Mouse (Mus musculus) neural tube, embryonic 11.5 days (tissue): ENCODE measurements at regions not wholly inside any gene's neighbourhood (a gene's known extent, or its start where the extent isn't known, plus 50 kb on each side); places are given as distances from the start of the nearest gene placed in this dataset.

Experiments used
- ATAC-seq: fragments of 200-750 bp; cut with Nextera tagmentation; 2 replicates; pipeline ENCODE4 v1.8.0; 2017; ENCODE audit warnings: moderate number of reproducible peaks, mild to moderate bottlenecking, moderate TSS enrichment, moderate library complexity; ENCODE audit not compliant: insufficient read depth, low FRiP score, low TSS enrichment
- DNase-seq: peaks from one replicate; pipeline ENCODE4 v3.0.0-alpha.2; 2015; ENCODE audit warnings: low spot score
- H3K27ac ChIP-seq: fragments of 300-500 bp; sonication (generic); 2 replicates; pipeline ENCODE4 v1.5.1; 2014; ENCODE audit warnings: low read depth, mild to moderate bottlenecking, low read length
- H3K27me3 ChIP-seq: fragments of 300-500 bp; sonication (generic); 2 replicates; pipeline ENCODE4 v1.6.1; 2014; ENCODE audit warnings: mild to moderate bottlenecking, low read length, mixed read lengths; ENCODE audit not compliant: control insufficient read depth, insufficient read depth
- H3K36me3 ChIP-seq: fragments of 300-500 bp; sonication (generic); 2 replicates; pipeline ENCODE4 v1.6.1; 2014; ENCODE audit warnings: mild to moderate bottlenecking, low read length, moderate library complexity, mixed read lengths; ENCODE audit not compliant: control insufficient read depth, insufficient read depth
- H3K4me1 ChIP-seq: fragments of 300-500 bp; sonication (generic); 2 replicates; pipeline ENCODE4 v1.6.1; 2014; ENCODE audit warnings: low read length, mixed read lengths; ENCODE audit not compliant: control insufficient read depth, insufficient read depth
- H3K4me2 ChIP-seq: fragments of 300-500 bp; sonication (generic); 2 replicates; pipeline ENCODE4 v1.6.1; 2014; ENCODE audit warnings: low read depth, mild to moderate bottlenecking, moderate library complexity
- H3K4me3 ChIP-seq: fragments of 300-500 bp; sonication (generic); 2 replicates; pipeline ENCODE4 v1.5.1; 2014; ENCODE audit warnings: low read depth, low read length
- H3K9ac ChIP-seq: fragments of 300-500 bp; sonication (generic); 2 replicates; pipeline ENCODE4 v1.6.1; 2014; ENCODE audit warnings: mild to moderate bottlenecking, low read length
- H3K9me3 ChIP-seq: fragments of 300-500 bp; sonication (generic); 2 replicates; pipeline ENCODE4 v1.6.1; 2016; ENCODE audit warnings: low read length; ENCODE audit not compliant: control insufficient read depth
- WGBS: fragments of 180-500 bp; shearing (Covaris S2); extraction: QIAGEN DNeasy Blood & Tissue Kit; methylation state at CpG from one replicate; pipeline ENCODE4 v1.1.7; 2014; 5-methylcytosine and 5-hydroxymethylcytosine counted together

DNA sequence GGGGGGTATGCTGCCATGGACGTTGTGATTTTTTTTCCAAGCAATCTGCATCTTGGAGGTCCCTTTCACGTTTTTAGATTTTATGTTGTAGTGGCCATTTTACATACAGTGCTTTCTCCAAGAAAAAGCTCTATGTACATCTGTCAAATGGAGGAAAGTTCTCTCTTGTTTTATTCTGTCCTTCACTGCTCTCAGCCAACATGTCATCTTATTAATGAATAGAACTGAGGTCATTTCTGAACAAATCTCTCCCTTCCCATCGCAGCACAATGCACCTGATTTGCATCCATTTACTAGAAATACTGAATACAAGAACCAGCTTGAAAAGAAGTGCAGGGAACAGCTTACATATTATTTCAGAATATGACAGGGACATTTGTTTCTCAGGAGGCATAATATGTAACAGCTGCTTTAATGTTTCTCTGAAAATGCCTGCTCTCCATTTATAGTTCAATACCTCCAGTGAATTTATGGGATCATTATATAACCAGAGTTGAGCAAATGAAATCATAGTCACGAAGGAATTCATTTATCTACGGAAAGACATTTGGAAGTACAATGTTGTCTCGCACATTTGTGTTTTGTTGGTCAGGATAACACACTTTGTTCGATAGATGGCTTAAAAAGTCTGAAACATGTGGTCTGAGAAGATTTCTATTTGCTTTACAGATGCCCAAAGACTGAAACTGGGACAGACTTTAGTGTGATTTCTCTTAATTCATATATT lies 224.3 kb downstream of the Usp25 start:
- peak overlapping the region; percentile 87 for H3K27ac ChIP-seq
- no peaks in the 10 kb centered on the region for H3K9me3 ChIP-seq
- H3K9ac ChIP-seq, result peak overlapping the region; percentile 39; the same call in 1 of the 2 replicates
- ATAC-seq (no peak), DNase-seq (no peak)
- H3K27me3 ChIP-seq, result no peaks in the 10 kb centered on the region
- peaks cover 24% of the 10 kb centered on the region for H3K4me1 ChIP-seq
- H3K4me2 ChIP-seq, result peak overlapping the region; percentile 39
- 58% methylated on average over 7 of the region's 7 CpGs for WGBS
- H3K4me3 ChIP-seq, result peak overlapping the region; percentile 13
- no peaks in the 10 kb centered on the region for H3K36me3 ChIP-seq

DNA sequence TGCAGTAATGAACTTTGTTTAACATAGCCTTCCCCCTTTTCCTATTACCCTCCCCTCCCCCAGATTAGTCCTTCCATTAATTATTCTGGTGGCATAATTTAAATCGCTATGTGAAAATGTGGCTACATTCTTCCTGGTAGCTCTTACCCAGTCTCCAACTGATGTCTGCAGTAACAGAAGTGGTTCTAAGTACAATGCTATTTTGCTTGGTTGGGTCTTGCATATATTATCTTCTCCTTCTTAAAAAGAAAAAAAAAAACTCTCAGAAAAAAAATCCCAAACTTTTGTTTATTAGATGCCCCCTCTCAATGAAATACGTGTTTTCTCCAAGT lies 223.7 kb downstream of the Usp25 start:
- peak overlapping the region; percentile 87 for H3K27ac ChIP-seq
- no peaks in the 10 kb centered on the region for H3K36me3 ChIP-seq
- peaks cover 24% of the 10 kb centered on the region for H3K4me1 ChIP-seq
- no peaks in the 10 kb centered on the region for H3K27me3 ChIP-seq
- no peak for DNase-seq
- H3K4me3 ChIP-seq, result peak overlapping the region; percentile 6; the same call in 1 of the 2 replicates
- H3K4me2 ChIP-seq, result peak overlapping the region; percentile 39; the same call in 1 of the 2 replicates
- H3K9ac ChIP-seq, result peak overlapping the region; percentile 41; the same call in 1 of the 2 replicates
- H3K9me3 ChIP-seq, result no peaks in the 10 kb centered on the region
- WGBS, result 73% methylated on average over 2 of the region's 2 CpGs
- peak; percentile 49; the same call in 1 of the 2 replicates for ATAC-seq

DNA sequence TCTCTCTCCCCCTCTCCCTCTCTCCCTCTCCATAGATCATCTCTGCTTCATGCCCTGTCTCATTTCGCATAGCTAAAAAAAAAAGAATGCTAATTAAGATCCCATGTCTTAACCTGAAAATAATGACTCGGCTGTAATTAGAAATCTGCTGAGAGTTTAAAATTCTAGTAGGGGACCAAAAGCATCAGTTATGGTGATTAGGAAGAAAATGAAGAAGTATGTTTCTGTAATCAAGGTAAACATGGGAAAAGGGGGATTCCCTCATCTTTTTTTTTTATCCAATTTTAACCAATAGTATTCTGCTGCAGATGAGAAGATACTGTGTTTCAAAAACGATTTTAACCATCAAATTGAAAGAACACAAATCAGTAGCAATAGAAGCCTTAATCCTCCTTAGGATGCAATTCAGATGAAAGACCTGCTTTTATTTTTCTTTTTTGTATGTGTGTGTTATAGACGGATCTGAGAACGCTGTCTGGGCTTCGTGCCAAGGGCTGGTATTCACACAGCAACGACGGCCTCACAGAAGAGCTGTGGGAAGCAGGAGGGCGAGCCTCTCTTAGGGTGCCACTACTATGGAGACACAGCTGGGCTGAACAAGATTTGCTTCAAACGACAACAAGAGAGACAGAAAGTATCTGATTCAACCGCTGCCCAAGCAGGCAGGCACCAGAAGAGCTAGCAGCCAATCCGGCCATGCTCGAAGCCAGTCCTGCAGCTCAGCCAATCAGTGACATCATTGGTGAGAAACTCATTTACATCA lies 223.2 kb downstream of the Usp25 start:
- 30% methylated on average over 13 of the region's 13 CpGs for WGBS
- ATAC-seq (peak; percentile 85), DNase-seq (peak; percentile 74)
- Histone ChIP-seq H3K9me3 (no peaks in the 10 kb centered on the region), H3K36me3 (no peaks in the 10 kb centered on the region), H3K27ac (peak overlapping the region; percentile 87), H3K4me3 (peak overlapping the region; percentile 12; the same call in 1 of the 2 replicates), H3K4me2 (peak overlapping the region; percentile 33), H3K9ac (peak overlapping the region; percentile 41; the same call in 1 of the 2 replicates), H3K27me3 (no peaks in the 10 kb centered on the region), H3K4me1 (peaks cover 24% of the 10 kb centered on the region)

DNA sequence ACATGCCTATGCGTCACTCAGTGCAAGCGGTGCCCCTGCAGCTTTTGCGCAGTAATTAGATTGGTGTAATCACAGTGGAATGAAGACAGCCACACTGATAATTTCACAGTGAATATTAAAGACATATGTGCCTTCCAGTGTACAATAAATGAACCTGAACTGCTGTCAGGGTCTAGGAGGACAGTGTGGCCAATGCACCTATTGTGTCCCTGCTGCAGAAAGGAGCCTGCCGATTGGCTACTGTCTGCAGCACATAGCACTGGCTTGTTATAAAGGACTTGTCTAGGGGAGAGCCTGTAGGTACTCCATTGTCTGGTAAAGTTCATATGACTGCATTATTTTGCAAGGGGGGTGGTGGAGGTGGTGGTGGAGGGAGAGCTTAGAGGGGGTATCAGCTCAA lies 222.5 kb downstream of the Usp25 start:
- peak overlapping the region; percentile 10; the same call in 1 of the 2 replicates for H3K4me2 ChIP-seq
- peak overlapping the region; percentile 87 for H3K27ac ChIP-seq
- no peak overlapping the region for H3K4me3 ChIP-seq
- H3K4me1 ChIP-seq, result peaks cover 24% of the 10 kb centered on the region
- H3K36me3 ChIP-seq, result no peaks in the 10 kb centered on the region
- ATAC-seq (peak; percentile 80), DNase-seq (peak; percentile 44)
- no peak overlapping the region for H3K9ac ChIP-seq
- H3K27me3 ChIP-seq, result no peaks in the 10 kb centered on the region
- 76% methylated on average over 4 of the region's 4 CpGs for WGBS
- H3K9me3 ChIP-seq, result no peaks in the 10 kb centered on the region

DNA sequence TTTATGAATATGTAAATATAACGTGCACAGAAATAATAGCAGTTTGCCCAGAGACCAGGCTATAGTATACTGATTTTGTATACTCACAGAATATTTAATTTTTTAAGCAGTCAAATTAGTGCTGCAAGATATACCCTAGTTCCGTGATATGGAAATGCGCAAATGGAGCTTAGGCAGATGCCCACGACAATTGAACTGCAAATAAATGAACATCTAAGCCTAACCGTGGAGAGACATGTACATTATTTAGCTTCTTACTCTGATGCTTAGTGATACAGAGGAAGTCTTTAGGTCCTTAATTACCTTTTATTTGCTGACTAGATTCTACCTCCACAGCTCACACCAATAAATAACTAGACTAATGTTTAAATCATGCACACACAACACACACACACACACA lies 221.9 kb downstream of the Usp25 start:
- H3K36me3 ChIP-seq, result no peaks in the 10 kb centered on the region
- 89% methylated on average over 5 of the region's 5 CpGs for WGBS
- H3K4me2 ChIP-seq, result no peak overlapping the region
- no peak for ATAC-seq
- H3K4me1 ChIP-seq, result peaks cover 24% of the 10 kb centered on the region
- no peaks in the 10 kb centered on the region for H3K27me3 ChIP-seq
- H3K9me3 ChIP-seq, result no peaks in the 10 kb centered on the region
- H3K4me3 ChIP-seq, result no peak overlapping the region
- H3K27ac ChIP-seq, result peak overlapping the region; percentile 87
- DNase-seq, result no peak
- H3K9ac ChIP-seq, result no peak overlapping the region
